Mouse (Mus musculus) G1E (cell line): Measurements from ENCODE around the gene Pip5k1b. TPM values are rescaled to one million over a fixed set of nuclear protein-coding genes. Genes with fewer than 3 reads are reported as not detected.

Source experiments
- ATAC-seq: 2 replicates; pipeline ENCODE4 v1.8.0; 2016; ENCODE audit warnings: mild to moderate bottlenecking; ENCODE audit not compliant: insufficient number of reproducible peaks, poor library complexity, low FRiP score, severe bottlenecking; ENCODE audit errors: extremely low read depth
- DNase-seq: peaks from one replicate; pipeline ENCODE4 v3.0.0; 2012; ENCODE audit warnings: low spot score
- H3K27me3 ChIP-seq: 2 replicates; pipeline ENCODE4 v1.6.1; 2012; ENCODE audit warnings: mild to moderate bottlenecking, low read length, inconsistent platforms; ENCODE audit not compliant: insufficient read depth
- H3K36me3 ChIP-seq: replicated peaks from 2 replicates; pipeline ENCODE3; 2012; ENCODE audit warnings: mild to moderate bottlenecking, inconsistent platforms
- H3K4me1 ChIP-seq: 2 replicates; pipeline ENCODE4 v1.6.1; 2012; ENCODE audit warnings: low read depth, low read length, inconsistent platforms, mixed read lengths; ENCODE audit not compliant: insufficient read depth
- H3K4me3 ChIP-seq: 2 replicates; pipeline ENCODE4 v1.5.1; 2012; ENCODE audit warnings: low read depth, mild to moderate bottlenecking, inconsistent platforms, low read length, moderate library complexity, mixed read lengths
- H3K9me3 ChIP-seq: replicated peaks from 2 replicates; pipeline ENCODE4 v1.6.1; 2012; ENCODE audit warnings: inconsistent platforms
- CTCF ChIP-seq: IDR thresholded peaks from 2 replicates; pipeline ENCODE4 v1.5.1; 2012; ENCODE audit warnings: low read depth, low read length, inconsistent platforms, mixed read lengths
- GATA1 ChIP-seq: IDR thresholded peaks from 2 replicates; pipeline ENCODE4 v1.6.1; 2012; ENCODE audit warnings: borderline replicate concordance, low read length, inconsistent platforms, mixed read lengths
- GATA2 ChIP-seq: IDR thresholded peaks from 2 replicates; pipeline ENCODE4 v1.6.1; 2012; ENCODE audit warnings: low read depth, low read length, inconsistent platforms, borderline replicate concordance
- POLR2AphosphoS5 ChIP-seq: IDR thresholded peaks from 2 replicates; pipeline ENCODE4 v1.6.1; 2012; ENCODE audit warnings: low read depth, low read length, inconsistent platforms; ENCODE audit not compliant: insufficient replicate concordance
- TAL1 ChIP-seq: conservative IDR thresholded peaks from 2 replicates; pipeline ENCODE4 v1.6.1; 2012; ENCODE audit warnings: low read depth, low read length, inconsistent platforms, mixed read lengths
- polyA plus RNA-seq: library from polyadenylated mRNA; stranded (reverse); fragments of >175 nt; gene quantifications from 2 replicates; pipeline ENCODE4 v1.2.3, GENCODE M21; 2012
- total RNA-seq, 2 experiments: library from RNA; stranded (forward) in 1 of 2; stranded (reverse) in 1 of 2; fragments of 200-1000 nt in 1 of 2; fragments of >200 nt in 1 of 2; fragmentation: Nextera tagmentation in 1 of 2; gene quantifications; 2 replicates each; pipeline ENCODE4 v1.2.3; 2014 to 2017

The Pip5k1b gene
- total and polyA plus RNA-seq, 3 experiments, result 12.7 to 66.4 (median 23.6) TPM

DNA sequence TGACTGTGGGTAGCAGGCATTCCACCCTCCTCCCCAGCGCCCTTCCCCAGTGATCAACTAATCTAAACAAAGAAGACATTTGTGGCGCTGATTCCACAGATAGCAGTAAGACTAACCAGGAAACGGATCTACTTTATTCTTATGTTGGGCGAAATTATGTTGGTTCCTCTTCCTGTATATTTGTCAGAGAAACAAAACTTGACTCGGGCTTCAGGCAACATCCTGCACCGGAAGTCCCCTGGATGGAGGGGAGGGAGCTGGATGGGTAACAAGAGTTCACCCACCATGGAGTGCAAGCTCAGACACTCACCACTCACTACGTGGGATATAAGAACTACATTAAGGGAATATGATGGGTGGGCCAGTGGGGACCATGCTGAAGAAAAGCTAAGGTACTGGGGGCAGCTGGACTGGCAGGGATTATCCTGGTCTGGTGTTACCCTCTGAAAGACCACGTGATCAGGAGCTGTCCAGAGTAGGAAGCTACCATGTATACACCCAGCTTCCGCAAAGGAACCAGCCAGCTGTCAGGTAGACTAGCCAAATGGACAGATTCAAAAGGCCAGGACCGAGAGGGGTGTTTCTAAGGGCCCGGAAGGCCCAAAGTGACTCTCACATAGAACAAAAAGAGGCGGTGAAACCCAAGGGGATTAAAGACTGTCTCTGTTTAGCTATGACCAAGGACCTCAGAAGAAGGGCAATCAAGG, 219.1 kb downstream of the Pip5k1b start:
- ATAC-seq, result peak; percentile 56; the same call in 1 of the 2 replicates

GRCm38 (mm10) chr19:24335611-24336343, 219.9 kb downstream of the Pip5k1b start:
- Histone ChIP-seq H3K36me3 (peaks cover 61% of the 10 kb centered on the region), H3K9me3 (no peaks in the 10 kb centered on the region), H3K27me3 (no peaks in the 10 kb centered on the region), H3K4me3 (peak overlapping the region; percentile 43; the same call in 1 of the 2 replicates), H3K4me1 (peaks cover 68% of the 10 kb centered on the region)
- no peak for ATAC-seq
- no peak for DNase-seq
- no peak for TF ChIP-seq CTCF
- TF ChIP-seq GATA2, result no peak
- no peak for TF ChIP-seq POLR2AphosphoS5
- TF ChIP-seq GATA1, result no peak
- 0 out of 2 replicates have a peak, but pooled peaks have one; percentile 12 for TF ChIP-seq TAL1

More for the DNA sequence above, 219.1 kb downstream of the Pip5k1b start:
- TF ChIP-seq CTCF (no peak), TAL1 (no peak)
- DNase-seq, result peak; percentile 19
- Histone ChIP-seq H3K36me3 (peaks cover 62% of the 10 kb centered on the region), H3K9me3 (no peaks in the 10 kb centered on the region), H3K4me1 (peaks cover 60% of the 10 kb centered on the region), H3K4me3 (peak overlapping the region; percentile 43; the same call in 1 of the 2 replicates), H3K27me3 (no peaks in the 10 kb centered on the region)

GRCm38 (mm10) chr19:24332956-24333355, 222.7 kb downstream of the Pip5k1b start:
- Histone ChIP-seq H3K27me3 (no peaks in the 10 kb centered on the region), H3K4me1 (peaks cover 74% of the 10 kb centered on the region), H3K4me3 (no peak overlapping the region), H3K36me3 (peaks cover 61% of the 10 kb centered on the region), H3K9me3 (no peaks in the 10 kb centered on the region)
- ATAC-seq (no peak), DNase-seq (no peak)
- TF ChIP-seq POLR2AphosphoS5, result no peak
- TF ChIP-seq GATA2, result no peak
- no peak for TF ChIP-seq TAL1
- TF ChIP-seq GATA1, result no peak
- no peak for TF ChIP-seq CTCF

DNA sequence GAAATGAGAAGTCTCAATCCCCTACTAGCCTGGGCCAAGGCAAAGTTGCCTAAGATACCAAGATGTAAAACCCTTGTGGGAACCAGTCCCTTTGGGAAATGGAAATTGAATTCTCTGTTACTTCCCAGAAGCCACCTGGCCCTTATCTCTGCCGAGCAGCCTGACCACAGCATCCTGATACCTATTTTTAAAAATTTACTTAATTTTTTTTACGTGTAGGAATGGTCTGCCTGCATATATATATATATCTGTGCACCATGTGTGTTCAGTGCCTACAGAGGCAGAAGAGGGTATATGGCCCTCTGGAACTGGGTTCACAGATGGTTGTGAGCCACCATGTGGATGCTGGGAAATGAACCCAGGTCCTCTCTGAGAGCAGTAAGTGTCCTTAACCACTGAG, 224.4 kb downstream of the Pip5k1b start:
- no peaks in the 10 kb centered on the region for H3K27me3 ChIP-seq
- H3K4me3 ChIP-seq, result no peak overlapping the region
- ATAC-seq (no peak; the same call in 1 of the 2 replicates), DNase-seq (no peak)
- peaks cover 61% of the 10 kb centered on the region for H3K36me3 ChIP-seq
- TF ChIP-seq GATA2, result no peak
- peak; percentile 65 for TF ChIP-seq TAL1
- no peaks in the 10 kb centered on the region for H3K9me3 ChIP-seq
- H3K4me1 ChIP-seq, result peaks cover 63% of the 10 kb centered on the region

- no peak for ATAC-seq
- Histone ChIP-seq H3K36me3 (peaks cover 68% of the 10 kb centered on the region), H3K4me1 (peaks cover 57% of the 10 kb centered on the region), H3K9me3 (no peaks in the 10 kb centered on the region), H3K4me3 (no peak overlapping the region), H3K27me3 (no peaks in the 10 kb centered on the region)
- no peak for DNase-seq
- TF ChIP-seq GATA2 (no peak), TAL1 (no peak), POLR2AphosphoS5 (no peak), GATA1 (no peak), CTCF (no peak)
These were observed 225.3 kb downstream of the Pip5k1b start for GRCm38 (mm10) chr19:24330366-24330765.

GRCm38 (mm10) chr19:24327921-24328320, 227.8 kb downstream of the Pip5k1b start:
- no peak overlapping the region for H3K4me3 ChIP-seq
- H3K27me3 ChIP-seq, result no peaks in the 10 kb centered on the region
- DNase-seq (no peak), ATAC-seq (no peak)
- H3K9me3 ChIP-seq, result no peaks in the 10 kb centered on the region
- TF ChIP-seq TAL1 (no peak), CTCF (no peak), GATA2 (no peak), GATA1 (no peak), POLR2AphosphoS5 (no peak)
- peaks cover 79% of the 10 kb centered on the region for H3K36me3 ChIP-seq
- H3K4me1 ChIP-seq, result peaks cover 34% of the 10 kb centered on the region
